Mouse (Mus musculus) heart, adult 2 months (tissue): ENCODE data around the gene Inca1.

Source experiments
- CTCF ChIP-seq: fragments of 200-600 bp; IDR thresholded peaks from 2 replicates; pipeline ENCODE4 v1.8.1; 2022; ENCODE audit warnings: antibody characterized with exemption, mild to moderate bottlenecking, moderate library complexity
- EP300 ChIP-seq: fragments of 200-500 bp; IDR thresholded peaks from 2 replicates; pipeline ENCODE4 v1.6.1; 2011; ENCODE audit warnings: low read depth, low read length, control low read depth; ENCODE audit not compliant: insufficient read depth
- POLR2A ChIP-seq: fragments of 200-500 bp; IDR thresholded peaks from 2 replicates; pipeline ENCODE4 v1.6.1; 2011; ENCODE audit warnings: mild to moderate bottlenecking, low read depth, low read length, control low read depth; ENCODE audit not compliant: insufficient read depth

GRCm38 (mm10) chr11:70687601-70688199 is 12.3 kb downstream of the Inca1 start, which contains the start of gene Camta2:
- TF ChIP-seq POLR2A (peak; percentile 90), CTCF (peak; percentile 79), EP300 (no peak)
